Mouse (Mus musculus) kidney, postnatal 0 days (tissue): ENCODE data around the gene Hdac1. TPM values are rescaled to one million over a fixed set of nuclear protein-coding genes. Genes with fewer than 3 reads are reported as not detected.

Experiments used
- ATAC-seq: fragments of 200-750 bp; cut with Nextera tagmentation; replicated peaks from 2 replicates; pipeline ENCODE4 v1.8.0; 2017; ENCODE audit warnings: low read depth, moderate number of reproducible peaks, moderate TSS enrichment, moderate library complexity; ENCODE audit not compliant: low FRiP score
- DNase-seq: peaks from one replicate; pipeline ENCODE4 v3.0.0-alpha.2; 2016; ENCODE audit warnings: low spot score
- H3K27ac ChIP-seq: fragments of 300-500 bp; sonication (generic); 2 replicates; pipeline ENCODE4 v1.5.1; 2014; ENCODE audit warnings: mild to moderate bottlenecking
- H3K27me3 ChIP-seq: fragments of 300-500 bp; sonication (generic); 2 replicates; pipeline ENCODE4 v1.6.1; 2014; ENCODE audit warnings: low read length, mixed read lengths; ENCODE audit not compliant: insufficient read depth
- H3K36me3 ChIP-seq: fragments of 300-500 bp; sonication (generic); 2 replicates; pipeline ENCODE4 v1.6.1; 2014; ENCODE audit warnings: low read length, mixed read lengths; ENCODE audit not compliant: insufficient read depth
- H3K4me1 ChIP-seq: fragments of 300-500 bp; sonication (generic); replicated peaks from 2 replicates; pipeline ENCODE4 v1.6.1; 2014; ENCODE audit warnings: antibody characterized with exemption, low read length, mixed read lengths; ENCODE audit not compliant: insufficient read depth
- H3K4me2 ChIP-seq: fragments of 300-500 bp; sonication (generic); 2 replicates; pipeline ENCODE4 v1.6.1; 2014; ENCODE audit warnings: mild to moderate bottlenecking, low read length, moderate library complexity, mixed read lengths
- H3K4me3 ChIP-seq: fragments of 300-500 bp; sonication (generic); replicated peaks from 2 replicates; pipeline ENCODE4 v1.5.1; 2014; ENCODE audit warnings: low read depth, low read length
- H3K9ac ChIP-seq: fragments of 300-500 bp; sonication (generic); 2 replicates; pipeline ENCODE4 v1.6.1; 2014; ENCODE audit warnings: low read depth, low read length
- H3K9me3 ChIP-seq: fragments of 300-500 bp; sonication (generic); replicated peaks from 2 replicates; pipeline ENCODE4 v1.6.1; 2016; ENCODE audit warnings: low read length, inconsistent platforms, mixed read lengths
- CTCF ChIP-seq: IDR thresholded peaks from 2 replicates; pipeline ENCODE4 v1.5.1; 2016; ENCODE audit warnings: antibody characterized with exemption, low read depth, mild to moderate bottlenecking, moderate library complexity
- WGBS: fragments of 180-500 bp; shearing (Covaris S2); extraction: QIAGEN DNeasy Blood & Tissue Kit; methylation state at CpG from one replicate; pipeline ENCODE4 v1.1.7; 2014; 5-methylcytosine and 5-hydroxymethylcytosine counted together
- microRNA-seq: library from miRNA; unstranded; fragments of <30 nt; microRNA quantifications from one replicate; pipeline ENCODE4, GENCODE M21; 2016
- polyA plus RNA-seq: library from polyadenylated mRNA; unstranded; fragments of >200 nt; fragmentation: Nextera tagmentation; extraction: Ambion mirVana; gene quantifications from 2 replicates; pipeline ENCODE4 v1.2.1, GENCODE M21; 2015

The Hdac1 gene
- polyA plus RNA-seq, 1 experiment from 2014 or later, result 170 TPM

- Histone ChIP-seq H3K27ac (peak overlapping the region; percentile 68; the same call in 1 of the 2 replicates), H3K4me3 (no peak overlapping the region), H3K9ac (no peak overlapping the region), H3K4me2 (no peak overlapping the region), H3K27me3 (no peaks in the 10 kb centered on the region), H3K4me1 (peaks cover 12% of the 10 kb centered on the region), H3K36me3 (no peaks in the 10 kb centered on the region), H3K9me3 (no peaks in the 10 kb centered on the region)
- TF ChIP-seq CTCF, result peak; percentile 46; the same call in 1 of the 2 replicates
- 35% methylated on average over 16 of the region's 16 CpGs for WGBS
- DNase-seq (peak; percentile 35), ATAC-seq (no peak)
Observed at GRCm38 (mm10) chr4:129495672-129496562, 46.6 kb downstream of the Hdac1 start.

GRCm38 (mm10) chr4:129494681-129495080 lies 47.8 kb downstream of the Hdac1 start:
- no peaks in the 10 kb centered on the region for H3K27me3 ChIP-seq
- no peak overlapping the region for H3K4me3 ChIP-seq
- ATAC-seq (no peak), DNase-seq (no peak)
- H3K27ac ChIP-seq, result no peak overlapping the region
- no peak overlapping the region for H3K4me2 ChIP-seq
- H3K9ac ChIP-seq, result no peak overlapping the region
- H3K9me3 ChIP-seq, result no peaks in the 10 kb centered on the region
- peaks cover 15% of the 10 kb centered on the region for H3K4me1 ChIP-seq
- TF ChIP-seq CTCF, result peak; percentile 47
- WGBS, result 72% methylated on average over 6 of the region's 7 CpGs
- H3K36me3 ChIP-seq, result no peaks in the 10 kb centered on the region

- no peak within 1 kb of the TSS for H3K27ac ChIP-seq
- H3K4me3 ChIP-seq, result peak within 1 kb of the TSS; percentile 20
- peak within 1 kb of the TSS; percentile 58 for H3K4me2 ChIP-seq
- 4% methylated on average over 70 of the region's 70 CpGs for WGBS
- ATAC-seq (peak; percentile 79), DNase-seq (peak; percentile 53)
- peak within 1 kb of the TSS; percentile 15 for H3K9ac ChIP-seq
- TF ChIP-seq CTCF, result peak; percentile 42; the same call in 1 of the 2 replicates
- peaks cover 25% of the 10 kb centered on the region for H3K36me3 ChIP-seq
- no peaks in the 10 kb centered on the region for H3K27me3 ChIP-seq
- no peaks in the 10 kb centered on the region for H3K9me3 ChIP-seq
- H3K4me1 ChIP-seq, result peaks cover 10% of the 10 kb centered on the region; the same call in 1 of the 2 replicates
Observed at GRCm38 (mm10) chr4:129490972-129491880, 51.3 kb downstream of the Hdac1 start, which contains the start of the genes Tssk3 and Fam229a. Gene Tssk3 (minus strand): TSS chr4:129491022. Gene Fam229a (plus strand): TSS chr4:129491190.

- Histone ChIP-seq H3K27me3 (no peaks in the 10 kb centered on the region), H3K27ac (no peak overlapping the region), H3K4me3 (no peak overlapping the region), H3K36me3 (peaks cover 41% of the 10 kb centered on the region), H3K4me1 (no peaks in the 10 kb centered on the region), H3K4me2 (no peak overlapping the region), H3K9ac (no peak overlapping the region), H3K9me3 (no peaks in the 10 kb centered on the region)
- ATAC-seq (no peak), DNase-seq (no peak)
- no peak for TF ChIP-seq CTCF
- 87% methylated on average over 1 of the region's 1 CpGs for WGBS
Observed at GRCm38 (mm10) chr4:129481090-129481489, 61.4 kb downstream of the Hdac1 start.

GRCm38 (mm10) chr4:129479863-129480262 lies 62.6 kb downstream of the Hdac1 start:
- Histone ChIP-seq H3K27me3 (no peaks in the 10 kb centered on the region), H3K4me2 (no peak overlapping the region), H3K36me3 (peaks cover 37% of the 10 kb centered on the region), H3K4me3 (no peak overlapping the region), H3K27ac (no peak overlapping the region), H3K4me1 (no peaks in the 10 kb centered on the region), H3K9ac (no peak overlapping the region), H3K9me3 (no peaks in the 10 kb centered on the region)
- ATAC-seq, result no peak
- TF ChIP-seq CTCF, result no peak
- DNase-seq, result no peak
- WGBS, result 88% methylated on average over 3 of the region's 3 CpGs

- Histone ChIP-seq H3K27ac (no peak overlapping the region), H3K9me3 (no peaks in the 10 kb centered on the region), H3K4me1 (no peaks in the 10 kb centered on the region), H3K4me2 (no peak overlapping the region), H3K9ac (no peak overlapping the region), H3K4me3 (no peak overlapping the region), H3K27me3 (no peaks in the 10 kb centered on the region), H3K36me3 (peaks cover 51% of the 10 kb centered on the region)
- no peak for ATAC-seq
- no peak for TF ChIP-seq CTCF
- WGBS, result 93% methylated on average over 11 of the region's 11 CpGs
- DNase-seq, result no peak
Observed at GRCm38 (mm10) chr4:129476047-129476446, 66.5 kb downstream of the Hdac1 start.

Small RNAs within 50 kb of the gene (microRNA-seq; reads per million reads assigned to microRNA genes)
- gene Mir8119, result not detected

Other genes with a start within 250 kb of the Hdac1 start
- 339 and 363 TPM in 2 replicates for gene Rbbp4, start 207.3 kb downstream of the Hdac1 start, polyA plus RNA-seq
- gene Zbtb8os, start 207.0 kb downstream of the Hdac1 start, polyA plus RNA-seq, result 55.9 and 60.8 TPM in 2 replicates
- 12.3 and 13.7 TPM in 2 replicates for gene Zbtb8a, start 164.6 kb downstream of the Hdac1 start, polyA plus RNA-seq
- 3.7 and 3.8 TPM in 2 replicates for gene Zbtb8b, start 101.9 kb downstream of the Hdac1 start, polyA plus RNA-seq
- gene Bsdc1, start 81.1 kb downstream of the Hdac1 start, polyA plus RNA-seq, result 25.6 and 27.8 TPM in 2 replicates
- 0.10 TPM in 1 of 2 replicates, not detected in the other for gene Tssk3, start 51.7 kb downstream of the Hdac1 start, polyA plus RNA-seq
- gene Fam229a, start 51.5 kb downstream of the Hdac1 start, polyA plus RNA-seq, result 0.37 and 0.78 TPM in 2 replicates
- 613 and 625 TPM in 2 replicates for gene Marcksl1, start 29.1 kb downstream of the Hdac1 start, polyA plus RNA-seq
- 8.8 and 9.1 TPM in 2 replicates for gene Lck, start 30.9 kb upstream of the Hdac1 start, polyA plus RNA-seq
- gene Fam167b, start 35.8 kb upstream of the Hdac1 start, polyA plus RNA-seq, result 39.9 and 40.3 TPM in 2 replicates
- 284 and 298 TPM in 2 replicates for gene Eif3i, start 57.9 kb upstream of the Hdac1 start, polyA plus RNA-seq
- 188 and 197 TPM in 2 replicates for gene Tmem234, start 58.0 kb upstream of the Hdac1 start, polyA plus RNA-seq
- 1.9 and 2.3 TPM in 2 replicates for gene Dcdc2b, start 71.5 kb upstream of the Hdac1 start, polyA plus RNA-seq
- gene Iqcc, start 76.4 kb upstream of the Hdac1 start, polyA plus RNA-seq, result 30.2 and 31.6 TPM in 2 replicates
- 64.8 and 69.5 TPM in 2 replicates for gene Ccdc28b, start 81.2 kb upstream of the Hdac1 start, polyA plus RNA-seq
- gene Txlna, start 98.4 kb upstream of the Hdac1 start, polyA plus RNA-seq, result 42.9 and 50.3 TPM in 2 replicates
- gene Kpna6, start 130.1 kb upstream of the Hdac1 start, polyA plus RNA-seq, result 11.7 and 12.7 TPM in 2 replicates
- gene Tmem39b, start 154.1 kb upstream of the Hdac1 start, polyA plus RNA-seq, result 12.4 and 12.9 TPM in 2 replicates
- 86.4 and 90.6 TPM in 2 replicates for gene Khdrbs1, start 199.6 kb upstream of the Hdac1 start, polyA plus RNA-seq